Mouse (Mus musculus): Measurements from ENCODE around the gene Synm. TPM values are rescaled to one million over a fixed set of nuclear protein-coding genes. Genes with fewer than 3 reads are reported as not detected.

Synm gene
- polyA plus RNA-seq (2012; ENCODE audit: low replicate concordance): 0.10 and 0.11 TPM in 2 replicates

GRCm38 (mm10) chr7:67759629-67759995 is at the start of gene Synm:
Gene Synm (minus strand): TSS chr7:67759742.

Other genes with a start within 250 kb of the Synm start
- gene Lrrc28, start 114.5 kb downstream of the Synm start, polyA plus RNA-seq (2012; ENCODE audit: low replicate concordance): 6.2 and 10.8 TPM in 2 replicates
- gene Ttc23, start 112.3 kb downstream of the Synm start, polyA plus RNA-seq (2012; ENCODE audit: low replicate concordance): 0.09 and 0.23 TPM in 2 replicates
- 3.0 and 7.6 TPM in 2 replicates for gene Igf1r, start 193.1 kb upstream of the Synm start, polyA plus RNA-seq (2012; ENCODE audit: low replicate concordance)

All from leukemia stem cell, adult 10-12 weeks (primary cell).